Mouse (Mus musculus): Measurements from ENCODE around the gene Gpatch1. TPM values are rescaled to one million over a fixed set of nuclear protein-coding genes. Genes with fewer than 3 reads are reported as not detected.

Gene Gpatch1
- polyA plus RNA-seq, 1 experiment from 2014 or later: 17.5 TPM

GRCm38 (mm10) chr7:35349886-35350684 is 31.8 kb upstream of the Gpatch1 start:
- H3K4me1 ChIP-seq (ENCODE audit: control insufficient read depth, insufficient read depth, low read depth, low read length): no peaks in the 10 kb centered on the region
- H3K9me3 ChIP-seq (ENCODE audit: control insufficient read depth, low read length): no peaks in the 10 kb centered on the region
- H3K36me3 ChIP-seq (ENCODE audit: control insufficient read depth, insufficient read depth, low read length): no peaks in the 10 kb centered on the region
- H3K27me3 ChIP-seq (replicated peaks; ENCODE audit: control insufficient read depth, insufficient read depth, low read length): no peaks in the 10 kb centered on the region
- no peak overlapping the region for H3K27ac ChIP-seq (ENCODE audit: low read depth, low read length)
- no peak overlapping the region for H3K4me2 ChIP-seq (ENCODE audit: low read length)
- no peak overlapping the region for H3K9ac ChIP-seq (ENCODE audit: low read depth, low read length)
- no peak overlapping the region for H3K4me3 ChIP-seq (ENCODE audit: low read length)
- ATAC-seq: no peak
- 92% methylated on average over 8 of the region's 8 CpGs for WGBS

GRCm38 (mm10) chr7:35349022-35349421 is 30.8 kb upstream of the Gpatch1 start:
- no peaks in the 10 kb centered on the region for H3K9me3 ChIP-seq (ENCODE audit: control insufficient read depth, low read length)
- no peak overlapping the region for H3K4me2 ChIP-seq (ENCODE audit: low read length)

GRCm38 (mm10) chr7:35347918-35348700 is 29.9 kb upstream of the Gpatch1 start:
- H3K36me3 ChIP-seq (ENCODE audit: control insufficient read depth, insufficient read depth, low read length): no peaks in the 10 kb centered on the region
- ATAC-seq: no peak
- no peak overlapping the region for H3K27ac ChIP-seq (ENCODE audit: low read depth, low read length)

More at GRCm38 (mm10) chr7:35349022-35349421, 30.8 kb upstream of the Gpatch1 start:
- 92% methylated on average over 4 of the region's 4 CpGs for WGBS
- Histone ChIP-seq H3K27ac (ENCODE audit: low read depth, low read length) (no peak overlapping the region), H3K9ac (ENCODE audit: low read depth, low read length) (no peak overlapping the region), H3K4me1 (ENCODE audit: control insufficient read depth, insufficient read depth, low read depth, low read length) (no peaks in the 10 kb centered on the region), H3K36me3 (ENCODE audit: control insufficient read depth, insufficient read depth, low read length) (no peaks in the 10 kb centered on the region), H3K4me3 (ENCODE audit: low read length) (no peak overlapping the region), H3K27me3 (replicated peaks; ENCODE audit: control insufficient read depth, insufficient read depth, low read length) (no peaks in the 10 kb centered on the region)
- no peak for ATAC-seq

GRCm38 (mm10) chr7:35344785-35345330 is 26.6 kb upstream of the Gpatch1 start:
- H3K27me3 ChIP-seq (replicated peaks; ENCODE audit: control insufficient read depth, insufficient read depth, low read length): no peaks in the 10 kb centered on the region
- 98% methylated on average over 5 of the region's 5 CpGs for WGBS
- no peaks in the 10 kb centered on the region for H3K9me3 ChIP-seq (ENCODE audit: control insufficient read depth, low read length)
- no peak overlapping the region for H3K4me2 ChIP-seq (ENCODE audit: low read length)
- no peak overlapping the region for H3K4me3 ChIP-seq (ENCODE audit: low read length)
- no peak for ATAC-seq
- H3K27ac ChIP-seq (ENCODE audit: low read depth, low read length): no peak overlapping the region
- H3K36me3 ChIP-seq (ENCODE audit: control insufficient read depth, insufficient read depth, low read length): no peaks in the 10 kb centered on the region
- no peaks in the 10 kb centered on the region for H3K4me1 ChIP-seq (ENCODE audit: control insufficient read depth, insufficient read depth, low read depth, low read length)
- H3K9ac ChIP-seq (ENCODE audit: low read depth, low read length): no peak overlapping the region

More at GRCm38 (mm10) chr7:35347918-35348700, 29.9 kb upstream of the Gpatch1 start:
- Histone ChIP-seq H3K9ac (ENCODE audit: low read depth, low read length) (no peak overlapping the region), H3K27me3 (replicated peaks; ENCODE audit: control insufficient read depth, insufficient read depth, low read length) (no peaks in the 10 kb centered on the region), H3K4me3 (ENCODE audit: low read length) (no peak overlapping the region), H3K4me2 (ENCODE audit: low read length) (no peak overlapping the region), H3K4me1 (ENCODE audit: control insufficient read depth, insufficient read depth, low read depth, low read length) (no peaks in the 10 kb centered on the region), H3K9me3 (ENCODE audit: control insufficient read depth, low read length) (no peaks in the 10 kb centered on the region)
- 85% methylated on average over 18 of the region's 18 CpGs for WGBS

- Histone ChIP-seq H3K4me3 (ENCODE audit: low read length) (no peak overlapping the region), H3K36me3 (ENCODE audit: control insufficient read depth, insufficient read depth, low read length) (no peaks in the 10 kb centered on the region), H3K27me3 (replicated peaks; ENCODE audit: control insufficient read depth, insufficient read depth, low read length) (no peaks in the 10 kb centered on the region; the same call in 1 of the 2 replicates), H3K9ac (ENCODE audit: low read depth, low read length) (no peak overlapping the region), H3K27ac (ENCODE audit: low read depth, low read length) (no peak overlapping the region), H3K4me2 (ENCODE audit: low read length) (no peak overlapping the region), H3K9me3 (ENCODE audit: control insufficient read depth, low read length) (no peaks in the 10 kb centered on the region), H3K4me1 (ENCODE audit: control insufficient read depth, insufficient read depth, low read depth, low read length) (no peaks in the 10 kb centered on the region)
- WGBS: 80% methylated on average over 4 of the region's 4 CpGs
- no peak for ATAC-seq
Observed at GRCm38 (mm10) chr7:35342498-35342897, 24.3 kb upstream of the Gpatch1 start.

GRCm38 (mm10) chr7:35341282-35341681 is 23.0 kb upstream of the Gpatch1 start:
- Histone ChIP-seq H3K27ac (ENCODE audit: low read depth, low read length) (no peak overlapping the region), H3K27me3 (replicated peaks; ENCODE audit: control insufficient read depth, insufficient read depth, low read length) (peaks cover 2% of the 10 kb centered on the region), H3K4me3 (ENCODE audit: low read length) (no peak overlapping the region), H3K4me2 (ENCODE audit: low read length) (no peak overlapping the region), H3K4me1 (ENCODE audit: control insufficient read depth, insufficient read depth, low read depth, low read length) (no peaks in the 10 kb centered on the region), H3K36me3 (ENCODE audit: control insufficient read depth, insufficient read depth, low read length) (no peaks in the 10 kb centered on the region), H3K9me3 (ENCODE audit: control insufficient read depth, low read length) (no peaks in the 10 kb centered on the region), H3K9ac (ENCODE audit: low read depth, low read length) (no peak overlapping the region)
- 79% methylated on average over 6 of the region's 6 CpGs for WGBS
- ATAC-seq: no peak

GRCm38 (mm10) chr7:35340196-35340595 is 22.0 kb upstream of the Gpatch1 start:
- H3K4me1 ChIP-seq (ENCODE audit: control insufficient read depth, insufficient read depth, low read depth, low read length): peaks cover 4% of the 10 kb centered on the region
- H3K36me3 ChIP-seq (ENCODE audit: control insufficient read depth, insufficient read depth, low read length): no peaks in the 10 kb centered on the region
- no peak overlapping the region for H3K4me3 ChIP-seq (ENCODE audit: low read length)
- ATAC-seq: no peak
- no peak overlapping the region for H3K9ac ChIP-seq (ENCODE audit: low read depth, low read length)
- no peak overlapping the region for H3K27ac ChIP-seq (ENCODE audit: low read depth, low read length)
- peaks cover 6% of the 10 kb centered on the region for H3K27me3 ChIP-seq (replicated peaks; ENCODE audit: control insufficient read depth, insufficient read depth, low read length)
- no peak overlapping the region for H3K4me2 ChIP-seq (ENCODE audit: low read length)
- H3K9me3 ChIP-seq (ENCODE audit: control insufficient read depth, low read length): no peaks in the 10 kb centered on the region
- whole genome bisulfite sequencing: 20% methylated on average over 5 of the region's 5 CpGs

- H3K27ac ChIP-seq (ENCODE audit: low read depth, low read length): peak overlapping the region; percentile 42; the same call in 1 of the 2 replicates
- under 1% methylated on average over 41 of the region's 51 CpGs for WGBS
- H3K27me3 ChIP-seq (replicated peaks; ENCODE audit: control insufficient read depth, insufficient read depth, low read length): peaks cover 6% of the 10 kb centered on the region
Observed at GRCm38 (mm10) chr7:35334527-35335452, 16.6 kb upstream of the Gpatch1 start.

More at GRCm38 (mm10) chr7:35334527-35335452, 16.6 kb upstream of the Gpatch1 start:
- Histone ChIP-seq H3K4me2 (ENCODE audit: low read length) (peak overlapping the region; percentile 98), H3K4me3 (ENCODE audit: low read length) (peak overlapping the region; percentile 70), H3K36me3 (ENCODE audit: control insufficient read depth, insufficient read depth, low read length) (no peaks in the 10 kb centered on the region), H3K9me3 (ENCODE audit: control insufficient read depth, low read length) (no peaks in the 10 kb centered on the region), H3K9ac (ENCODE audit: low read depth, low read length) (peak overlapping the region; percentile 69), H3K4me1 (ENCODE audit: control insufficient read depth, insufficient read depth, low read depth, low read length) (peaks cover 18% of the 10 kb centered on the region)
- ATAC-seq: peak; percentile 15; the same call in 1 of the 2 replicates
